35 mouse cellular contexts compared by ENCODE assay signal in genomic region chr5:67142622-67143021, GRCm38 (mm10). TPM values are rescaled to one million over a fixed set of nuclear protein-coding genes. Genes with fewer than 3 reads are reported as not detected.
"Had no signal": no experiment of that assay in that cellular context is flagged by ENCODE, and none has a peak within 500 bp of the region (broad histone marks: within the 10 kb centered on the region; RNA-seq: fewer than 3 reads in every experiment).

No protein-coding gene starts in this region.

- H3K4me2 ChIP-seq: heart, embryonic 11.5 days; heart, embryonic 13.5 days; heart, embryonic 15.5 days; hindbrain, embryonic 13.5 days; hindbrain, embryonic 14.5 days; hindbrain, embryonic 15.5 days; intestine, embryonic 15.5 days; kidney, embryonic 15.5 days had no signal

- H3K36me3 ChIP-seq: heart, embryonic 10.5 days; heart, embryonic 13.5 days; heart, embryonic 15.5 days; hindbrain, embryonic 13.5 days; hindbrain, embryonic 15.5 days; intestine, embryonic 15.5 days; kidney, embryonic 15.5 days had no signal

- H3K4me3 ChIP-seq: heart, embryonic 10.5 days; heart, embryonic 13.5 days; heart, embryonic 15.5 days; hindbrain, embryonic 13.5 days; hindbrain, embryonic 15.5 days; intestine, embryonic 15.5 days; kidney, embryonic 15.5 days; layer of hippocampus, adult 2 months; left cerebral cortex, adult 2 months had no signal

- H3K27ac ChIP-seq: heart, embryonic 10.5 days; heart, embryonic 13.5 days; heart, embryonic 15.5 days; hindbrain, embryonic 13.5 days; hindbrain, embryonic 14.5 days; hindbrain, embryonic 15.5 days; hindbrain, postnatal 0 days; intestine, embryonic 15.5 days; kidney, embryonic 15.5 days; kidney, postnatal 0 days; layer of hippocampus, adult 2 months; left cerebral cortex, adult 2 months had no signal

- H3K27me3 ChIP-seq: heart, embryonic 15.5 days; intestine, embryonic 15.5 days; kidney, embryonic 15.5 days had no signal

- ATAC-seq: hindbrain, embryonic 16.5 days; hindbrain, postnatal 0 days; inflammation-experienced regulatory T-cells, adult 6 months; intestine, embryonic 15.5 days; intestine, embryonic 16.5 days; intestine, postnatal 0 days had no signal

- H3K9me3 ChIP-seq: heart, embryonic 10.5 days; heart, embryonic 13.5 days; heart, embryonic 15.5 days; hindbrain, embryonic 13.5 days; hindbrain, embryonic 15.5 days; intestine, embryonic 15.5 days; kidney, embryonic 15.5 days had no signal

- DNase-seq: heart, postnatal 10 days; heart, postnatal 14 days; heart, postnatal 36 days; heart, postnatal 4 days; kidney, adult 11 months; kidney, adult 18-20 months; kidney, adult 2 months; kidney, adult 8-10 months; kidney, adult 9 months; kidney, postnatal 10 days; kidney, postnatal 14 days; kidney, postnatal 25 days; kidney, postnatal 36 days; kidney, postnatal 4 days; layer of hippocampus, adult 9-11 months; layer of hippocampus, postnatal 36 days had no signal

- H3K4me1 ChIP-seq: heart, embryonic 10.5 days; heart, embryonic 13.5 days; heart, embryonic 15.5 days; intestine, embryonic 15.5 days; kidney, embryonic 15.5 days had no signal

- H3K9ac ChIP-seq: heart, embryonic 13.5 days; heart, embryonic 15.5 days; hindbrain, embryonic 13.5 days; hindbrain, embryonic 14.5 days; hindbrain, embryonic 15.5 days; intestine, embryonic 15.5 days; kidney, embryonic 15.5 days had no signal

RNA-seq across cellular contexts. Expression of gene Phox2b, which starts 43.5 kb away (rescaled TPM):
- polyA plus RNA-seq: heart, postnatal 0 days; kidney, embryonic 14.5 days had no signal
